Mouse (Mus musculus) embryonic facial prominence, embryonic 15.5 days (tissue): ENCODE measurements around the gene Srpr. TPM values are rescaled to one million over a fixed set of nuclear protein-coding genes. Genes with fewer than 3 reads are reported as not detected.
A peak's percentile ranks its signal among the peaks of the same experiment; 100 is the strongest.

Experiments used
- ATAC-seq: fragments of 200-750 bp; cut with Nextera tagmentation; 2 replicates; pipeline ENCODE4 v1.8.0; 2017; ENCODE audit warnings: low read depth, moderate TSS enrichment; ENCODE audit not compliant: insufficient number of reproducible peaks, low FRiP score, low TSS enrichment
- H3K27ac ChIP-seq: fragments of 300-500 bp; sonication (generic); replicated peaks from 2 replicates; pipeline ENCODE4 v1.5.1; 2015; ENCODE audit warnings: mild to moderate bottlenecking, inconsistent platforms
- H3K27me3 ChIP-seq: fragments of 300-500 bp; sonication (generic); 2 replicates; pipeline ENCODE4 v1.6.1; 2015; ENCODE audit warnings: inconsistent platforms
- H3K36me3 ChIP-seq: fragments of 300-500 bp; sonication (generic); 2 replicates; pipeline ENCODE4 v1.6.1; 2015; ENCODE audit warnings: mild to moderate bottlenecking, inconsistent platforms
- H3K4me1 ChIP-seq: fragments of 300-500 bp; sonication (generic); 2 replicates; pipeline ENCODE4 v1.6.1; 2015; ENCODE audit warnings: inconsistent platforms
- H3K4me2 ChIP-seq: fragments of 300-500 bp; sonication (generic); replicated peaks from 2 replicates; pipeline ENCODE4 v1.6.1; 2015; ENCODE audit warnings: mild to moderate bottlenecking, inconsistent platforms
- H3K4me3 ChIP-seq: fragments of 300-500 bp; sonication (generic); replicated peaks from 2 replicates; pipeline ENCODE4 v1.5.1; 2015; ENCODE audit warnings: mild to moderate bottlenecking, inconsistent platforms
- H3K9ac ChIP-seq: fragments of 300-500 bp; sonication (generic); 2 replicates; pipeline ENCODE4 v1.6.1; 2015; ENCODE audit warnings: inconsistent platforms
- H3K9me3 ChIP-seq: fragments of 300-500 bp; sonication (generic); replicated peaks from 2 replicates; pipeline ENCODE4 v1.6.1; 2016; ENCODE audit warnings: inconsistent platforms
- WGBS: fragments of 180-500 bp; shearing (Covaris S2); methylation state at CpG from one replicate; pipeline ENCODE4 v1.1.7; 2015; 5-methylcytosine and 5-hydroxymethylcytosine counted together
- polyA plus RNA-seq: library from polyadenylated mRNA; unstranded; fragments of >200 nt; fragmentation: Nextera tagmentation; extraction: Ambion mirVana; gene quantifications from 2 replicates; pipeline ENCODE4 v1.2.1, GENCODE M21; 2015

Srpr gene
- polyA plus RNA-seq, 1 experiment from 2014 or later = 145 TPM

- no peak overlapping the region for H3K4me2 ChIP-seq
- no peak overlapping the region for H3K27ac ChIP-seq
- no peaks in the 10 kb centered on the region for H3K9me3 ChIP-seq
- no peak overlapping the region for H3K9ac ChIP-seq
- WGBS = 71% methylated on average over 1 of the region's 1 CpGs
- ATAC-seq = no peak
- no peak overlapping the region for H3K4me3 ChIP-seq
- no peaks in the 10 kb centered on the region for H3K27me3 ChIP-seq
- H3K4me1 ChIP-seq = no peaks in the 10 kb centered on the region
- H3K36me3 ChIP-seq = peaks cover 78% of the 10 kb centered on the region
Measured at GRCm38 (mm10) chr9:35217963-35218362, 18.0 kb downstream of the Srpr start.

GRCm38 (mm10) chr9:35223466-35223865 is 23.5 kb downstream of the Srpr start:
- Histone ChIP-seq H3K27ac (no peak overlapping the region), H3K9me3 (no peaks in the 10 kb centered on the region), H3K4me3 (no peak overlapping the region), H3K27me3 (no peaks in the 10 kb centered on the region), H3K36me3 (peaks cover 53% of the 10 kb centered on the region), H3K4me1 (no peaks in the 10 kb centered on the region), H3K4me2 (no peak overlapping the region), H3K9ac (no peak overlapping the region)
- 97% methylated on average over 3 of the region's 3 CpGs for WGBS
- ATAC-seq = no peak

- peaks cover 32% of the 10 kb centered on the region for H3K36me3 ChIP-seq
- no peak overlapping the region for H3K27ac ChIP-seq
- no peak overlapping the region for H3K4me3 ChIP-seq
- H3K9me3 ChIP-seq = no peaks in the 10 kb centered on the region
- H3K4me2 ChIP-seq = no peak overlapping the region
- H3K9ac ChIP-seq = no peak overlapping the region
- H3K4me1 ChIP-seq = no peaks in the 10 kb centered on the region
- H3K27me3 ChIP-seq = no peaks in the 10 kb centered on the region
- 87% methylated on average over 3 of the region's 3 CpGs for WGBS
- ATAC-seq = no peak
Measured at GRCm38 (mm10) chr9:35228671-35229070, 28.7 kb downstream of the Srpr start.

GRCm38 (mm10) chr9:35235996-35236395 is 36.0 kb downstream of the Srpr start:
- Histone ChIP-seq H3K9me3 (no peaks in the 10 kb centered on the region), H3K4me3 (no peak overlapping the region), H3K9ac (no peak overlapping the region), H3K36me3 (peaks cover 24% of the 10 kb centered on the region), H3K27ac (no peak overlapping the region), H3K4me2 (no peak overlapping the region), H3K27me3 (no peaks in the 10 kb centered on the region), H3K4me1 (no peaks in the 10 kb centered on the region; the same call in 1 of the 2 replicates)
- WGBS = 54% methylated on average over 3 of the region's 3 CpGs
- ATAC-seq = no peak

DNA sequence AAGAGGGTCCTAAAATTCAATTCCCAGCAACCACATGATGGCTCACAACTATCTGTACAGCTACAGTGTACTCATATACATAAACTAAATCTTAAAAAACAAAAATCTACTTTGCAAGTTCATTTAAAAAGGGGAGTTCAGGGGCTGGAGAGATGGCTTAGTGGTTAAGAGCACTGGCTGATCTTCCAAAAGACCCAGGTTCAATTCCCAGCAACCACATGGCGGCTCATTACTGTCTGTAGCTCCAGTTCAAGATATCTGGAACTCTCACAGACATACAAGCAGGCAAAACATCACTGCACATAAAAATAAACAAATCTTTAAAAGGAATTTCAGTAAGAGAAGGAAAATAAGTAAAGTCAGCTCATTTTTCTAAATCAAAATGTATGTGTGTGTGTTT is 38.4 kb downstream of the Srpr start:
- WGBS = 94% methylated on average over 1 of the region's 1 CpGs
- H3K4me1 ChIP-seq = no peaks in the 10 kb centered on the region; the same call in 1 of the 2 replicates
- H3K36me3 ChIP-seq = peaks cover 13% of the 10 kb centered on the region; the same call in 1 of the 2 replicates
- H3K4me3 ChIP-seq = no peak overlapping the region
- no peak for ATAC-seq
- H3K27ac ChIP-seq = no peak overlapping the region
- H3K9ac ChIP-seq = no peak overlapping the region
- H3K27me3 ChIP-seq = no peaks in the 10 kb centered on the region
- H3K9me3 ChIP-seq = no peaks in the 10 kb centered on the region
- H3K4me2 ChIP-seq = no peak overlapping the region

GRCm38 (mm10) chr9:35238915-35239571 is 39.1 kb downstream of the Srpr start:
- no peaks in the 10 kb centered on the region for H3K9me3 ChIP-seq
- H3K36me3 ChIP-seq = 0 out of 2 replicates have a peak, but pooled peaks cover 8% of the 10 kb centered on the region
- no peaks in the 10 kb centered on the region for H3K27me3 ChIP-seq
- 64% methylated on average over 6 of the region's 6 CpGs for WGBS
- ATAC-seq = no peak
- no peak overlapping the region for H3K4me2 ChIP-seq
- no peak overlapping the region for H3K4me3 ChIP-seq
- no peaks in the 10 kb centered on the region; the same call in 1 of the 2 replicates for H3K4me1 ChIP-seq
- no peak overlapping the region for H3K27ac ChIP-seq
- H3K9ac ChIP-seq = no peak overlapping the region

- H3K4me1 ChIP-seq = no peaks in the 10 kb centered on the region; the same call in 1 of the 2 replicates
- H3K4me3 ChIP-seq = no peak overlapping the region
- H3K36me3 ChIP-seq = 0 out of 2 replicates have a peak, but pooled peaks cover 4% of the 10 kb centered on the region
- H3K4me2 ChIP-seq = no peak overlapping the region
- no peaks in the 10 kb centered on the region for H3K27me3 ChIP-seq
- no peaks in the 10 kb centered on the region for H3K9me3 ChIP-seq
- H3K9ac ChIP-seq = no peak overlapping the region
- ATAC-seq = no peak
- H3K27ac ChIP-seq = no peak overlapping the region
- 81% methylated on average over 1 of the region's 1 CpGs for WGBS
Measured at GRCm38 (mm10) chr9:35239734-35240133, 39.8 kb downstream of the Srpr start.

- no peak overlapping the region for H3K4me3 ChIP-seq
- WGBS = 62% methylated on average over 2 of the region's 2 CpGs
Measured at GRCm38 (mm10) chr9:35247405-35247804, 47.4 kb downstream of the Srpr start.

GRCm38 (mm10) chr9:35249476-35249875 is 49.5 kb downstream of the Srpr start:
- Histone ChIP-seq H3K4me1 (peaks cover 11% of the 10 kb centered on the region), H3K9me3 (no peaks in the 10 kb centered on the region), H3K4me3 (no peak overlapping the region), H3K4me2 (no peak overlapping the region), H3K36me3 (no peaks in the 10 kb centered on the region), H3K27ac (no peak overlapping the region; the same call in 1 of the 2 replicates), H3K9ac (no peak overlapping the region), H3K27me3 (no peaks in the 10 kb centered on the region)
- 0 out of 2 replicates have a peak, but pooled peaks have one; percentile 51 for ATAC-seq

More at GRCm38 (mm10) chr9:35247405-35247804, 47.4 kb downstream of the Srpr start:
- Histone ChIP-seq H3K9ac (no peak overlapping the region), H3K27me3 (no peaks in the 10 kb centered on the region), H3K36me3 (no peaks in the 10 kb centered on the region), H3K9me3 (no peaks in the 10 kb centered on the region), H3K4me1 (peaks cover 11% of the 10 kb centered on the region), H3K27ac (no peak overlapping the region), H3K4me2 (no peak overlapping the region)
- ATAC-seq = no peak

- Histone ChIP-seq H3K27me3 (no peaks in the 10 kb centered on the region), H3K9ac (no peak overlapping the region), H3K36me3 (no peaks in the 10 kb centered on the region), H3K4me1 (no peaks in the 10 kb centered on the region), H3K4me3 (no peak overlapping the region), H3K27ac (no peak overlapping the region), H3K9me3 (no peaks in the 10 kb centered on the region), H3K4me2 (no peak overlapping the region)
- ATAC-seq = no peak
- WGBS = 89% methylated on average over 7 of the region's 7 CpGs
Measured at GRCm38 (mm10) chr9:35257365-35257764, 57.4 kb downstream of the Srpr start.

GRCm38 (mm10) chr9:35262418-35262817 is 62.4 kb downstream of the Srpr start:
- H3K27me3 ChIP-seq = no peaks in the 10 kb centered on the region
- H3K4me3 ChIP-seq = no peak overlapping the region
- no peak overlapping the region for H3K27ac ChIP-seq
- peaks cover 8% of the 10 kb centered on the region; the same call in 1 of the 2 replicates for H3K4me1 ChIP-seq
- H3K36me3 ChIP-seq = no peaks in the 10 kb centered on the region
- no peak overlapping the region for H3K4me2 ChIP-seq
- H3K9me3 ChIP-seq = no peaks in the 10 kb centered on the region
- 69% methylated on average over 4 of the region's 4 CpGs for WGBS
- no peak for ATAC-seq
- no peak overlapping the region for H3K9ac ChIP-seq

GRCm38 (mm10) chr9:35263431-35263830 is 63.5 kb downstream of the Srpr start:
- 90% methylated on average over 2 of the region's 2 CpGs for WGBS
- H3K9me3 ChIP-seq = no peaks in the 10 kb centered on the region
- no peaks in the 10 kb centered on the region for H3K27me3 ChIP-seq
- no peak for ATAC-seq
- no peak overlapping the region for H3K4me2 ChIP-seq
- peaks cover 12% of the 10 kb centered on the region for H3K4me1 ChIP-seq
- no peak overlapping the region for H3K27ac ChIP-seq
- H3K36me3 ChIP-seq = no peaks in the 10 kb centered on the region
- no peak overlapping the region for H3K4me3 ChIP-seq
- H3K9ac ChIP-seq = no peak overlapping the region
